Mouse (Mus musculus): ENCODE data around the gene Sept9.

Gene Sept9

GRCm38 (mm10) chr11:117199282-117200175 is at the start of gene Sept9:
TSS of gene Sept9 (plus strand) at chr11:117199661.
- DNase-seq (ENCODE audit: low read depth, low spot score) = no peak

- peak; percentile 62 for DNase-seq (ENCODE audit: low read depth, low spot score)
These were observed 48.9 kb upstream of the Sept9 start for GRCm38 (mm10) chr11:117150467-117150966.

GRCm38 (mm10) chr11:117151461-117151860 is 48.0 kb upstream of the Sept9 start:
- no peak for DNase-seq (ENCODE audit: low read depth, low spot score)

- DNase-seq (ENCODE audit: low read depth, low spot score) = no peak
These were observed 46.9 kb upstream of the Sept9 start for GRCm38 (mm10) chr11:117152541-117152940.

GRCm38 (mm10) chr11:117153553-117153952 is 45.9 kb upstream of the Sept9 start:
- no peak for DNase-seq (ENCODE audit: low read depth, low spot score)

GRCm38 (mm10) chr11:117154088-117154815 is 45.2 kb upstream of the Sept9 start:
- no peak for DNase-seq (ENCODE audit: low read depth, low spot score)

GRCm38 (mm10) chr11:117156725-117157124 is 42.7 kb upstream of the Sept9 start:
- DNase-seq (ENCODE audit: low read depth, low spot score) = no peak

GRCm38 (mm10) chr11:117158343-117158742 is 41.1 kb upstream of the Sept9 start:
- DNase-seq (ENCODE audit: low read depth, low spot score) = no peak

- no peak for DNase-seq (ENCODE audit: low read depth, low spot score)
These were observed 40.1 kb upstream of the Sept9 start for GRCm38 (mm10) chr11:117159257-117159945.

GRCm38 (mm10) chr11:117159946-117160307 is 39.5 kb upstream of the Sept9 start:
- DNase-seq (ENCODE audit: low read depth, low spot score) = no peak

- DNase-seq (ENCODE audit: low read depth, low spot score) = no peak
These were observed 38.7 kb upstream of the Sept9 start for GRCm38 (mm10) chr11:117160791-117161190.

GRCm38 (mm10) chr11:117161574-117161973 is 37.9 kb upstream of the Sept9 start:
- DNase-seq (ENCODE audit: low read depth, low spot score) = peak; percentile 10

- DNase-seq (ENCODE audit: low read depth, low spot score) = no peak
These were observed 36.4 kb upstream of the Sept9 start for GRCm38 (mm10) chr11:117163098-117163497.

GRCm38 (mm10) chr11:117163771-117164170 is 35.7 kb upstream of the Sept9 start:
- no peak for DNase-seq (ENCODE audit: low read depth, low spot score)

- no peak for DNase-seq (ENCODE audit: low read depth, low spot score)
These were observed 31.0 kb upstream of the Sept9 start for GRCm38 (mm10) chr11:117168278-117169087.

- DNase-seq (ENCODE audit: low read depth, low spot score) = no peak
These were observed 30.3 kb upstream of the Sept9 start for GRCm38 (mm10) chr11:117169088-117169635.

GRCm38 (mm10) chr11:117169801-117170565 is 29.5 kb upstream of the Sept9 start:
- DNase-seq (ENCODE audit: low read depth, low spot score) = no peak

GRCm38 (mm10) chr11:117174098-117174892 is 25.2 kb upstream of the Sept9 start:
- no peak for DNase-seq (ENCODE audit: low read depth, low spot score)

- peak; percentile 88 for DNase-seq (ENCODE audit: low read depth, low spot score)
These were observed 24.5 kb upstream of the Sept9 start for GRCm38 (mm10) chr11:117174924-117175323.

Data from A20 (cell line).